Mouse (Mus musculus) urinary bladder, postnatal 4 days (tissue): ENCODE results near the gene Eif4a3.

Experiments used
- DNase-seq, 2 experiments: peaks; one replicate each; pipeline ENCODE4 v3.0.0; 2021 to 2022; ENCODE audit warnings: low spot score in 2 of 2

The Eif4a3 gene

DNA sequence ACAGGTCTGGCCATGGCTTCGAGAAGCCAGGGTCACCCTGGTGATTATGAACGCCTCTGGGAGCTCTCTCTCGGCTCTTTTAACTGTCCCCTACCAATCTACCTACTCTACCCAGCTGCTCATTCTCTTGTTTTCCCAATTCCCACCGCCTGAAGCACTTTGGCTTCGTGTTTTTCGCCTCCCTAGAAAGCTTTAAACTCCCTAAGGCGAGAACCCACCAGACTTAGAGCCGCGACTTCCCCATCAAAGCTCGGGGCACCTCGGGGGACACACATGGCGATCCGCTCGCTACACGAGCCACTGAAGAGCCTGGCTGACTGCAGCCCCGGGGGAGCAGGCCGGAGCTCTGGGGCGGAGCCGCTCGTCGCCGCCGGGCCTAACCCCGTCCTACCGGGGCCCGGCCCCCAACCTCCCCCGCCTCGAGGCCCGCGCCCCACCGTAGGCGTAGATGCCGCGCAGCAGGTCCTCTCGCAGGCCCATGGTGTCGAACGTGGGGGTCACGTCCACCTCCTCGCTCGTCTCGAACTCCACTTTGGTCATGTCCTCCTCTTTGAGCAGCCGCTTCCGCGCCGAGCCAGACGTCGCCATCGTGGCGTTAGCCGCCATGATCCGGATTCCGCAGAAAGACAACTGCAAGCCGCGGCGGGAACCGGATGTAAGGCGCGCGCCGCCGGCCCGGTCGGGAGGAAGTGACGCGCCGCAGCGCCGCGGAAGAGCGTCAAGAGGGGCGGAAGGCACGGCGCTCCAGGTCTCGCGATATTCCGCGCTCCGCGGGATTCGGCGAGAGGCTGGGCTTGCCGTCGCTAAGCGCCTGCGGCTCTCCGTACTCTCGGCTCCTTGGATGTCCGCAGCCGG is at the start of gene Eif4a3:
Gene Eif4a3, minus strand, starts transcription at position 699 of the 855 bp plus-strand sequence.
- DNase-seq, result peak; percentile 93 to 98

DNA sequence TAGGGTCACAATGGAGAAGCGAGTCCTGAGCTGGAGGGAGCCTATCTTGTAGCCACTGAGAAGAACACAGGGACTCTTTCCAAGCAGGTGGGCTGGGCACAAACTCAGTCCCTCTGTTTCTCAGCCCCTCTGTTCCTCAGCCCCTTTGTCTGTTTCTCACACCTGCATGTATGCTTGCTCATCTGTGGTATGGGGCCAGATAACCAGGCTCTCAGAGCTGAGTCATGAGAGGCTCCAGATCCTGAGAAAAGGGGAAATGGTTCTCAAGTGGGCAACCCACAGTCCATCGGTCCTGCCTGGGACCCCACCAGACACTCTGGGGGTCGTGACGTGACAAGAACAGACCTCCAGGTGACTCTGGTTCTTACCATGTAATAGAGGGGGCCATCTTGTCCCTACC is 47.2 kb upstream of the Eif4a3 start:
- no peak for DNase-seq

DNA sequence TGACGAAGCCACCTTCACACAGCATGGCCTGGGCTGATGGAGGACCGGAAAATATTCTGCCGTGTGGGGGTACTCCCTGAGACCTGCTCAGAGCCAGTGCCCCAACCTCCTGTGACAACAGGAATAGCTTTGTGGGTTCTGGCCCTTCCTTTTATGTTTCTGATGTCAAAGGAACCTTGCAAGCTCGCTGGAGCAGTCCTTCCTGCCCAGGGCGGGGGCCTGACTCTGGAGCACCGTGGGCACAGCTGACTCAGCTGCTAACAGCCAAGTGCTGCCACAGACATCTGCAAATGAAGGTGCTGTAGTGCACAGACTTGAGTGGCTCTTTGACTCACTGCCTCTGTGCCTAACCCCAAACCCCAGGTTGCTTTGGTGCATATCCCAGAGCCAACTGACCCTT is 45.0 kb upstream of the Eif4a3 start:
- no peak for DNase-seq

DNA sequence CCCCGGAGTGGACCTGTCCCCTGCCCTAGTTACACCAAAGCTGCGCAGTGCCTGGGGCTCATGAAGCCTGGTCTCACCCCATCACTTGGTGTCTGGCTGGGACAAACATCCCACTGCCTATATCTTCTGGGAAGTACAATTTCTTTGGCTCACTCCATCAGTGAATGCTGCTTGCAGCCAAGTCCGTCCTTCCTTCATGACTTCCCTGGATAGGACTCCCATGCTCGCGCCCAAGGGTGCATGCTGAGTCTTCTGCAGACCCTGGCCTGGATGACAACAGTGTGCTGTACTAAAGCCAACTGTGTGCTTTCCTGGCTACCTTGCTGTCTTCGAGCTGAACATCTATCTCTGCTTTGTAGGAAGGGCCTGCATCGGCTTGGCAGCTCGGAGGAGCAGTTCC is 44.3 kb upstream of the Eif4a3 start:
- no peak for DNase-seq

DNA sequence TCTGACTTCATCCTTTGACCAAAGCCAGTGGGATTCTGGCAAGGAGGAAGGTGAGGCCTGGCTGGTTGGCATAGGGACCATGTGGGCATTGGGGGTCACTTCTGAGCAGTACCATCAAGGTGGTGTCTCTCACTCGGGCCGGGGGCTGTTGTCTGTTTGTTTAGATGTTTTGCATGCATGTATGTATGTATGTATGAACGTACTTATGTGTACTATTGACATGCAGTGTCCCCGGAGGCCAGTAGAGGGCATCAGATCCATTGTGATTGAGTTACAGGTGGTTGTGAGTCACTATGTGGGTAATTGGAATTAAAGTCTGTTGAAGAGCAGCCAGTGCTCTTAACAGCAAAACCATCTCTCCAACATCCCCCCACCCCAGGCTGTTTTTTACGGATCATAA is 39.7 kb upstream of the Eif4a3 start:
- peak; percentile 51 to 74 for DNase-seq

DNA sequence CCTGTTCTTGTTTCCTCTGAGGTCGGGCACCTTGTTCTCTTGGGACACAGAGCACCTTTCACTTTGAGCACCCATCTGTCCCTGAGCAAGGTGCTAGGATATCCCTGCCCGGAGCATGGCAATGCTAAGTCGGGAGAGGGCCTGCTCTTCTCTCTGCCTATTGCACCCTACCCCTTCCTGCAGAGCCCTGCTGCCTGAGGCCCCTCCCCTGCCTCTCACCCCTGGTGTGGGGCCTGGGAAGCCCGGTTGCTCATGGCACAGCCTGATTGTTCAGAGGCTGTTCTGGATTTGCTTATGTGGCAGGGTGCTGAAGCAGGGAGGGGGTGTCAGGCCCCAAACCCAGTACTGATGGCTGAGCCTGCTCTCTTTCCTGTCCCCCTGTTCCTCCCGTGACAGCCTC is 39.3 kb upstream of the Eif4a3 start:
- no peak for DNase-seq

DNA sequence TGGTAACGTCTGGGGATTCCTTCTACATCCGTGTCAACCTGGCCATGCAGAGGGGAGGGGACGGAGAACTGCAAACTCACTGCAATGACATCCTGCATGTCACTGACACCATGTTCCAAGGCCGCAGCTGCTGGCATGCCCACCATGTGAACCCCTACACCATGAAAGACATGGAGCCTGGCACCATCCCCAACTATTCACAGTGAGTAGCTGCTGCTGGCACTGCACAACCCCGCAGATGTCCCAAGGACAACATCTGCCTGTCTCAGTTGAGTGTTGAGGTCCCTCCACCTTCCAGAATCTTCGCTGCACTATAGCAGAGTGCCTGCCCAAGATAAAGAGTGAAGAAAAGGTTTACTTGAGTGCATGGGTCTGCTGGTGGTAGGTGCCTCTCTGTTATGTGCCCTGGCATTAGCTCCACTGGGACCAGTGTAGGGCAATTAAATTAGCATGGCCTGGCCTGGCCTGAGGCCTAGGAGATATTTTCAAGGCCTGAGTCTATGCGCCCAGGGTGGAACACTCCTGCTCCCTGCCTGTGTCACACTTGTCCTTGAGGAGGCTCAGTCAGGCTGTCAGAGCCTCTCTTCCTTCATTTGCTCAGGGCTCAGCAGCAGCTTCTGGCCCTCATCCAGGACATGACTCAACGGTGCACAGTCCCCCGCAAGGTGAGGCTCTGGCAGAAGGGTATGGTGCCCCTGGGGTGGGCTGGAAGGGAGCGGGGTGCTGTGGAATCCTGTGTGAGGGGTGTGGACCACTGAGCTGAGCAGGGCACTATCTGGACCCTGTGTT is 38.6 kb upstream of the Eif4a3 start:
- DNase-seq, result no peak

DNA sequence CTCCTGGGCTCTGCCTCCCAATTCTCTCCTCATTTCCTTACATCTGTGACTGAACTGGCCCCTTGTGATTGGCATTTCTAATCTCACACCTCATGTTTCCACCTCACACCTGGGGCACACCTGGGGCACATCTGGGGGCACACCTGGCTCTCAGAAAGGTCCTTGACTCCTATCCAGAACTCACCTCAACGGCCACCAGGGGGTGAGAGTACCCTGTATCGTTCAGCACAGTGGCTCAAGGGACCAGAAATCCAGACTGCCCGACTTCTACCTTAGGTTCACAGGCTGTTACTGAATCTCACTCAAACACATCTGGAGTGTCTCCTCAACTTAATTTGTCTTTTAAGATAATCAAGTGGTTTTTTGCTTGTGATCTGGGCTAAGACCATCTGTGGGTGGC is 32.1 kb upstream of the Eif4a3 start:
- DNase-seq, result no peak

DNA sequence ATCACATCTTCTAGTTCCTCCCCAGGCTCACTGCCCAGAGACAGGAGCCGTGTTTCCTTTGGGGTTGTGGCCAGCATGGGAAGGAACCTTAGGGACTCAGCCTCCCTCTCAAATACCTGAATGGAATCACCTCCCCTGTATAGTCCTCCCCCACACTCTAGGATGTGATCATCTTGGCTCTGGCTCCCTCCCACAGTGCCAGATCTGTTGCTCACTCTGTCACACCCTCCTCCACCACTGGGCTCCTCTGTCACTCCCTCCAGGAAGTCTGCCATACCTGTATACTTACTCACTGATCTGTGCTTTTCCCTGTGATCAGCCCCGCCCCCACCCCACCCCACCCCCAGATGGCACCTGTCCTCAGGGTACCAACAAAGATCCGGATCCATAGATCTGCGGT is 30.7 kb upstream of the Eif4a3 start:
- DNase-seq, result no peak

DNA sequence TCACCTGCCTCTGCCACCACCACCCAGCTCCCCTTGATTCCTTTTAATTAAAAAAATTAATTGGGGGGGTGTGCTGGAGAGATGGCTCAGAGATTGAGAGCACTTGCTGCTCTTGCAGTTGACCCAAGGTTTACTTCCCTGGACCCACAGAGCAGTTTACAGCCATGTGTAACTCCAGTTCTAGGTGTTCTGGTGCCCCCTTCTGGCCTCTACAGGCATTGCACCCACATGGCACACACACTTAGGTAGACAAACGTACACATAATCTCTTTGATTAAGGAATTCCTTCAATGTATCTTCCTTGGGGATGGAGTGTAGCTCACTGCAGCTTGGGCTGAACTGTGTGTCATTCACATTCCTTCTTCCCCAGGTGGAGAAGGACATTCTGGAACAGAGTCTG is 25.2 kb upstream of the Eif4a3 start:
- DNase-seq, result no peak

DNA sequence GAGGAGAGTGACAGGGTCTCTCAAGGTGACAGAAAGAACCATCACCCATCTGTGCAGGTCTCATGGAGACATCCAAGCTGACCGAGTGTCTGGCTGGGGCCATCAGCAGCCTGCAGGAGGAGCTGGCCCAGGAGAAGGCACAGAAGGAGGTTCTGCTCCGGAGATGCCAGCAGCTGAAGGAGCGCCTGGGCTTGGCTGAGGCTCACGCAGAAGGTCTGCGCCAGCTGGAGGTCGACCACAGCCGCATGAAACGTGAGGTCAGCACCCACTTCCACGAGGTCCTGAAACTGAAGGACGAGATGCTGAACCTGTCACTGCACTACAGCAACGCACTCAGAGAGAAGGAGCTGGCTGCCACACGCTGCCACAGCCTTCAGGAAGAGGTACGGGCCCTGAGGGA is 22.6 kb upstream of the Eif4a3 start:
- no peak for DNase-seq

DNA sequence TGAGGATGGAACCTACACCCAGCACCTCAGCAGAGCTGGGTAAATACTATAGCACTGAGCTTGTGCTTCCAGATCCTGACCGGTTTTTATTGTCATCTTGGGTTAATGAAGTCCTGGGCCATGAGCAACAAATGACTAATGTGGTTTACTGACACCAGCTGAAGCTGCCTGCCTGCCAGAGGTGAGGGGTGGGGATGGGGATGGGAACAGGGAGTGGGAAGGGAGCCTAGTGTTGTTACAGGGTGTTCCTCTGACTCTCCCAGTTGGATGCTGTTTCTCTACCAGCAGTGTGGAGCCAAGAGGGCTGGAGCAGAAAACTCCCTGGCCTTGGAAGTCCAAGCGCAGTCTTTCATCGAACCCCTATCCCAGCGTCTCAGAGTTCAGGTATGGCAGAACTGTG is 16.8 kb upstream of the Eif4a3 start:
- no peak for DNase-seq

DNA sequence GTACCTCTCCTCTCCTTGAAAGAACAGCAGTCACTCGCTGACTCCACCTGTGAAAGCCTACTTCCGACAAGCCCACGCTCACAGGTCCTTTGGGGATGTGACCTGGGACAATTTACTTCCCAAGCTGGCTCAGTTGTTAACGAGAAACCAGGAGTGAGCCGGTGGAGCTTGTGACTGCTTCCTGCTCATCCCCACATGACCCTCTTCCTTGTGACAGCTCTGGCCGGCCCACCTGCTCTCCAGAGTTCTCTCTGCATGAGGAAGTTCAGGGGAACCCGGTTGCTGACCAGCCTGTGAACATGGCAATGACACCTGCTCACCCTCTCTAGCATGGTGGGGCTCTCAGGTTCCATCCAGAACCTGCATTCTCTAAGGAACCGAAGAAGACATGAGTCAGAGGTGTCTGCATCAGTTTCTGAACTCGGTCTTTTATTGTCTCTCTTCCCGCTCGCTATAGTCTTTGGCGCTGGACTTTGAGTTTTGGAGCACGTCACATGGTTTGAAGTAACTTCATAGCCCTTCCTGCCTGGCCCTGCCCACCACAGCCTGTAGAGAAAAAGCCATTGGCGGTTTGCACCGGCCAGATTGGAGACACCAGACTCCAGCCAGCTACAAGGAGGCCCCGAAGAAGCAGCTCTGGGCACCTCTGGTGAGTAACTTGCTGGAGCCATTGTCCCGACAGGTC is 14.5 kb upstream of the Eif4a3 start:
- no peak for DNase-seq

DNA sequence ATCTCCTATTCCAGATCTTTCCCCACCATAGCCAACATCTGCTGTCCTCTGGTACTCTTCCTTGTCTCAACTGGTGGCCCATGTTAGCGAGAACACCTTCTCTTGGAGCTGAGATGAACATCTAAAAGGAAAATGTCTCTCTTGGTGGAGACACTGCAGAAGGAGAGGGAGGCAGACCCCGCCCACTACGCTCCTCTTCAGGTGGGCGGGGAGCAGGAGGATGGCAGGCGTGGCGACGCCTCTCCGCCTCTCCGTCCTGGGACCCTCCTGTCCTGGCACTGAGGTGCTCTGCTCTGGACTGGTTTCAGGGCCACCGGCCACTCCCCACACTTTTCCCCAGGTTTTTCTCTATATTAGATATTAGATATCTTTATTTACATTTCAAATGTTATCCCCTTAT is 10.7 kb upstream of the Eif4a3 start:
- DNase-seq, result no peak

DNA sequence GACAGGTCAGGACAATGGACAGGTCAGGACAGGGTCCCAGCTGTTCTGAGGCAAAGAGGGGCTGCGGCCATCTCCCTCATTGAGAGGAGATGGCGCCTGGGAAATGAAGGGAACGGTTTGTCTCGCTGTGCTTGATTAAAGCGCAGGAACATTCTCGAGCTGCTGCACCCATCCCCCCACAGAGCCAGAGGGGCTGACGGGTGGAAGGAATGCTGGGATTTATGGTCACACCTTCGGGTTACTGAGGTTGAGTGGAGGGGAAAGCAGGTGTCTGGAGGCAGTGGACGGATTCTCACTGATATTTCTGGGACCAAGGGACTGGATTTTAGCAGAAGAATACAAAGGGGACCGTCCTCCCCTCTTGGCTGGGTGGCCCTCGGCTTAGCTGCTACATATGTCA is 8.0 kb upstream of the Eif4a3 start:
- DNase-seq, result no peak

DNA sequence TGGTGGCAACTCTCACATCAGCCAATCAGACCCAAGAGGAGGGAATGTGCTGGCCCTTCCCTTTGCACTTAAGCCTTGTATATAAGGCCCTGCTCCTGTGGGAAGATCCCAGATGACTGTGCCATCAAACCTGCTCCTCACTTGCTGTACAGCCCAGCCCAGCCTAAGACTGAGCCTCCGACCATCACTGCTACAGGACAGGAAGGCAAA is 7.7 kb upstream of the Eif4a3 start, which contains the start of gene Card14:
Gene Card14, plus strand, starts transcription at position 111 of the 210 bp plus-strand sequence.
- no peak for DNase-seq

DNA sequence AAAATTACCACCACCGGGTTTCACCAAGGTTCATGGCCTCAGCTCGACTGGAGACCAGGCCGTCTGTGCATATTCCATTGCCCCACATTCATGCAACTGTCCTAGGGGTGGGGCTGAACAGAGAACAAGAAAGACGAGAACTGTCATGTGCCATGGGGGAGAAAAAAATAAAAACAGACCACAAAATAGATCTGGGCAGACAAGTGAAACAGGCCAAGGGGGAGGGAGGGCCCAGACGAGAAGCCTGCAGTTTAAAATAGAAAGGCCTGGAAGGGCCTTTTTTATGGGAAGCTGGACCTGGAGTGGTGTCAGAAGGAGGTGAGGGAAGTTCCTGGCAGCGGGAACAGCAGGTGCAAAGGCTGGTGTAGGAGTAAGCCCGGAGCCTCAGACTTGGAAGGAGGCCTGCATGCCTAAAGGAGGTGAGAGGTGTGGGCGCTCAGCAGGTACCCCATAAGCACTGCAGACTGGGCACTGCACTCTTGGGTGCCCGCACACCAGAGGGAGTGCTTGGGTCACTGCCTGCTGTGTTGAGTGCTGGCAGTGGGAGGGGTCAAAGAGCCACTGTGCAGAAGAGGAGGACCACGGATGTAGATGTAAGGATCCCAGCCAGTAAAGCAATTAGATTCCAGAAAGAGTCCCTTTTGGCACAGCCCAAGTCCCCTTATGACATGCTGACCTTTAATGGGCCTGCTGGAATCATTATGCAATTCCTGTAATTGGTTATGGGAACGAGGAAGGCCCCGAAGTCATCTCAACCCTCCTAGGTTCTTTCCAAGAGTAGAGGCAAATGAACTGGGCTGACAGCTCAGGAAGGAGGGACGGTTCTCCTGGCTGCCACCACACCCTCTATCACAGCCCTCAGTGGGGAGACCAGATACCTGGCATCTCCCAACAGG is 7.1 kb upstream of the Eif4a3 start:
- no peak for DNase-seq

DNA sequence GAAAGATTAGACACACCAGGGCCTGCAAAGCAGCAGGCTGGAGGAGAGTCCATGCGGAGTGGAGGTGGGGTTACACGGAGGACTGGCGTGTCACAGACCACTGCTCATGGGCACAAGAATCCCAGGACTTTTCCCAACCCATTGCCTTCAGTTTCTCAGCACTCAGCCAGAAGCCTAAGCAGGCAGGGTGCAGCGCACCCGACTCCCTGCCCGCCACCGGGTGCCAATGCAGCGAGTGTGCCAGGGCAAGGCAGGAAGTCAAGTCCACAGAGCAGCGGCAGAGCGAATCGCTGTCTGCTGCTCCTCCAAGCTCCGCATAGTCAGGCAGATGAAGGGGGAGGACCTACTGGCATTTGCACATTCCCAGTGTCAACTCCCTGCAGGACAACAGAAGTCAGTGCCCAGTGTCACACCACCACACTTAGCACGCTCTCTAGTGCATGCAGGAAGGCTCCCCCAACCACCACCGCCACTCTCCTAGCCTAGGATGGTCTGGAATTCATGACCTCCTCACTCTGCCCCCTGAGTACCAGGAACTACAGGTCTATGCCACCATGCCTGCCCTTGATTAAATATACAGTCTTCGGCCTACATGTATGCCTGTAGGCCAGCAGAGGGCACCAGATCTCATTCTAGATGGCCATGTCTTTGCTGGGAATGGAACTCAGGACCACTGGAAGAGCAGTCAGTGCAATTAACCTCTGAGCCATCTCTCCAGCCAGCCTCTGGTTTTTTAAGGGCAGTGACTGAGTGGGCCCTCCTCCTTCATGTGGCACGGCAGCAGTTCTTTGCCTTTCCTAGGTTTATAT is 5.2 kb upstream of the Eif4a3 start:
- no peak for DNase-seq

DNA sequence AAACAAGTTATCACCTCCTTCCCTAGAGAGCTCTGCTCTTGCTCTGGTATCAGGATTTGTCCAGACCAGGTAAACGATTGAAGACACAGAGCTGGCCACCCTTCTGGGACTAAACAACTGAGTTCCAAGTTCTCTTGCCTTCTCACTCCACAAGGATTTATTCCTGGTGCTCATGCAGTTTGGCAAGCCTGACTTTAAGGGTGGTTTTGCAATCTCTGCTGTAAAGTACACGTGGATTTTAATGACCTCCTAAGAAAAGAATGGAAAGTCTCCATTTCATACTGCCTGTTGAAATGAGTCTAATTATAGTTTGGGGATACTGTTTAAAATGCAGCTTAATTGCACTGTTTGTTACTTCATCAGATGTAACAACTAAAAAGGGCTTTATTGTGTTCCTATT is 1.1 kb upstream of the Eif4a3 start:
- no peak for DNase-seq

DNA sequence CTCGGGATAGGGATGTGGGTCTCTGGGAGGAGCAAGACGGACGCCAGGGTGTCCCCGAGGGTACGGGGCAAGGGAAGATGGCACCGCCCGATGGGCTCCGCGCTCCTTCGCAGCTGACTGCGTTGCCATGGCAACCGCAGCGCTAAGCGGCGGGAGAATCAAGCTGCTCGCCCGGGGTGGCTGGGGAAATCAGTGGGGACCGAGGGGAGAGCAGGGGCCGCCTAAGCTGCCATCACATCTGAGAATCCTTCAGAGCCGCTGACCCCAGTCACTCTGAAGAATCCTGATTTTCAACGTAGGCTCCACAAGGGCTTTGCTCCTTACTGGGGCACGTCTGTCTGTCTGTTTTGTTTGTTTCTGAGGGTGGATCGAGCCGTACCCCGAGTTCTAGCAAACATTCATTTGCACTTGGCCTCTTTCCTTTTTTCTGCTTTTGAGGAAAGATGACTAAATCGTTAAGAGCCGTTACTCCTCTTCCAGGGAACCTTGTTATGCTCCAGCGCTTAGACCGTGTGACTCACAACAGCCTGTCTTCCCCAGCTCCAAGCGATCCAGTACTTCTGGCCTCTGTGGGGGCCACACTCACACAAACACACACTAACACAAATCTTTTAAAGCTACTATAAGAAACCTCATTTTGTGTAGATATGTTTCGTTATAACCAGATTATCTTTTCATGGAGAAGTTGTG is 502 bp upstream of the Eif4a3 start:
- DNase-seq, result no peak
